8 mouse cellular contexts compared by ENCODE assay signal in genomic region chr12:72757086-72757485, GRCm38 (mm10). TPM values are rescaled to one million over a fixed set of nuclear protein-coding genes. Genes with fewer than 3 reads are reported as not detected.
A peak's percentile ranks its signal among the peaks of the same experiment; 100 is the strongest.
DNase-seq lines count a peak whose midpoint lies in the region; ATAC-seq and TF ChIP-seq lines count a peak whose summit lies in the region.

Gene Ppm1a, plus strand, starts transcription at chr12:72757455.

- H3K27ac ChIP-seq in brown adipose tissue, adult 24 weeks (replicated peaks; ENCODE audit: low read depth, low read length): no peak within 1 kb of the TSS
- no peak within 1 kb of the TSS for H3K27ac ChIP-seq in intestine, embryonic 15.5 days

- no peak within 1 kb of the TSS for H3K4me2 ChIP-seq in intestine, embryonic 15.5 days (replicated peaks)

- intact Hi-C loops in gastrocnemius, postnatal 36 days (cut with DNase I): no loop called here

- no peaks in the 10 kb centered on the region for H3K4me1 ChIP-seq in lung, adult 2 months (ENCODE audit: control insufficient read depth, insufficient read depth, low read length)
- H3K4me1 ChIP-seq in brown adipose tissue, adult 24 weeks (ENCODE audit: control insufficient read depth, insufficient read depth, insufficient read length, low read length): no peaks in the 10 kb centered on the region; the same call in 1 of the 2 replicates
- H3K4me1 ChIP-seq in intestine, embryonic 15.5 days (replicated peaks): 0 out of 2 replicates have a peak, but pooled peaks cover 5% of the 10 kb centered on the region

- DNase-seq in lung, adult 2 months: no peak
- no peak for DNase-seq in lung, postnatal 25 days (ENCODE audit: low spot score)
- DNase-seq in gastrocnemius, postnatal 36 days: no peak
- no peak for DNase-seq in spleen, postnatal 10 days (ENCODE audit: low spot score in 2 of 2)
- DNase-seq in right cerebral cortex, postnatal 4 days: no peak

- no peak for TF ChIP-seq CTCF in lung, adult 2 months (IDR thresholded peaks at IDR 0.05; ENCODE audit: insufficient read depth, low read length)

- WGBS in lung, adult 2 months: 33% methylated on average over 4 of the region's 4 CpGs
- 26% methylated on average over 4 of the region's 4 CpGs for WGBS in intestine, embryonic 15.5 days

- no peak for TF ChIP-seq POLR2A in lung, adult 2 months (IDR thresholded peaks at IDR 0.05; ENCODE audit: borderline replicate concordance, extremely low read depth, low read depth, low read length)

- H3K9me3 ChIP-seq in intestine, embryonic 15.5 days: no peaks in the 10 kb centered on the region

- H3K4me3 ChIP-seq in lung, adult 2 months (replicated peaks; ENCODE audit: extremely low read depth, low read depth, low read length): no peak within 1 kb of the TSS
- H3K4me3 ChIP-seq in brown adipose tissue, adult 24 weeks (ENCODE audit: insufficient read depth, low read depth, low read length): no peak within 1 kb of the TSS
- H3K4me3 ChIP-seq in intestine, embryonic 15.5 days (replicated peaks): no peak within 1 kb of the TSS

- H3K27me3 ChIP-seq in intestine, embryonic 15.5 days (replicated peaks): no peaks in the 10 kb centered on the region

- ATAC-seq in intestine, embryonic 15.5 days: no peak
- ATAC-seq in megakaryocyte-erythroid progenitor cell, adult 5-6 weeks (replicated peaks; ENCODE audit: low FRiP score, low TSS enrichment, poor library complexity, severe bottlenecking): 0 out of 2 replicates have a peak, but pooled peaks have one; percentile 4

- H3K36me3 ChIP-seq in intestine, embryonic 15.5 days: no peaks in the 10 kb centered on the region

- no peak within 1 kb of the TSS for H3K9ac ChIP-seq in intestine, embryonic 15.5 days

RNA-seq across cellular contexts. Expression of gene Ppm1a, which starts in this region (rescaled TPM):
- 32.0 and 54.9 TPM in 2 replicates for polyA plus RNA-seq in lung, adult 2 months (2012; rRNA removed)
- polyA plus RNA-seq in brown adipose tissue, adult 24 weeks (2012; ENCODE audit: insufficient read depth, insufficient read length, missing spikeins): 216 and 221 TPM in 2 replicates
- total RNA-seq in gastrocnemius, postnatal 36 days (2021): 100 to 1,000 TPM; 241 to 264 TPM
- polyA plus RNA-seq in intestine, embryonic 15.5 days (2015; fragmentation: Nextera tagmentation; extraction: Ambion mirVana): 54.7 and 56.5 TPM in 2 replicates
- 69.9 and 88.3 TPM in 2 replicates for total RNA-seq in megakaryocyte-erythroid progenitor cell, adult 5-6 weeks (2014; fragmentation: Nextera tagmentation)
- total RNA-seq in megakaryocyte-erythroid progenitor cell, adult 5-6 weeks (2017): 137 and 152 TPM in 2 replicates
